Mouse (Mus musculus): Measurements from ENCODE around the gene Akap13. TPM values are rescaled to one million over a fixed set of nuclear protein-coding genes. Genes with fewer than 3 reads are reported as not detected.

Gene Akap13
- polyA plus RNA-seq, 1 experiment from 2014 or later = 44.6 TPM

GRCm38 (mm10) chr7:75575120-75575649, 119.9 kb downstream of the Akap13 start:
- peaks cover 9% of the 10 kb centered on the region for H3K36me3 ChIP-seq (ENCODE audit: insufficient read depth)
- no peak for TF ChIP-seq CTCF (IDR thresholded peaks at IDR 0.05; ENCODE audit: low read depth)
- 19% methylated on average over 9 of the region's 9 CpGs for WGBS
- H3K27ac ChIP-seq (ENCODE audit: low read depth) = peak overlapping the region; percentile 85
- no peak overlapping the region for H3K4me3 ChIP-seq (ENCODE audit: low read depth, low read length)
- H3K27me3 ChIP-seq (ENCODE audit: insufficient read depth, low read length) = no peaks in the 10 kb centered on the region
- H3K4me1 ChIP-seq (ENCODE audit: insufficient read depth) = peaks cover 19% of the 10 kb centered on the region
- no peak overlapping the region for H3K9ac ChIP-seq
- ATAC-seq (ENCODE audit: insufficient read depth) = peak; percentile 82
- H3K4me2 ChIP-seq = peak overlapping the region; percentile 12
- H3K9me3 ChIP-seq (ENCODE audit: low read depth, low read length) = no peaks in the 10 kb centered on the region
- DNase-seq = peak; percentile 86

- no peak for DNase-seq
- peaks cover 19% of the 10 kb centered on the region for H3K4me1 ChIP-seq (ENCODE audit: insufficient read depth)
- no peak overlapping the region for H3K9ac ChIP-seq
- H3K4me2 ChIP-seq = peak overlapping the region; percentile 12; the same call in 1 of the 2 replicates
- no peaks in the 10 kb centered on the region for H3K9me3 ChIP-seq (ENCODE audit: low read depth, low read length)
- no peak overlapping the region for H3K4me3 ChIP-seq (ENCODE audit: low read depth, low read length)
- H3K27ac ChIP-seq (ENCODE audit: low read depth) = peak overlapping the region; percentile 85
- no peaks in the 10 kb centered on the region for H3K27me3 ChIP-seq (ENCODE audit: insufficient read depth, low read length)
- no peak for TF ChIP-seq CTCF (IDR thresholded peaks at IDR 0.05; ENCODE audit: low read depth)
- ATAC-seq (ENCODE audit: insufficient read depth) = no peak
- 79% methylated on average over 1 of the region's 1 CpGs for WGBS
- peaks cover 9% of the 10 kb centered on the region for H3K36me3 ChIP-seq (ENCODE audit: insufficient read depth)
These were observed 120.7 kb downstream of the Akap13 start for GRCm38 (mm10) chr7:75575800-75576585.

- ATAC-seq (ENCODE audit: insufficient read depth) = no peak
These were observed 121.5 kb downstream of the Akap13 start for GRCm38 (mm10) chr7:75576851-75577250.

GRCm38 (mm10) chr7:75577353-75577752, 122.0 kb downstream of the Akap13 start:
- Histone ChIP-seq H3K36me3 (ENCODE audit: insufficient read depth) (peaks cover 12% of the 10 kb centered on the region), H3K4me3 (ENCODE audit: low read depth, low read length) (no peak overlapping the region), H3K4me1 (ENCODE audit: insufficient read depth) (peaks cover 16% of the 10 kb centered on the region), H3K4me2 (no peak overlapping the region), H3K27ac (ENCODE audit: low read depth) (no peak overlapping the region), H3K9me3 (ENCODE audit: low read depth, low read length) (no peaks in the 10 kb centered on the region), H3K9ac (no peak overlapping the region), H3K27me3 (ENCODE audit: insufficient read depth, low read length) (no peaks in the 10 kb centered on the region)
- 71% methylated on average over 6 of the region's 6 CpGs for WGBS
- TF ChIP-seq CTCF (IDR thresholded peaks at IDR 0.05; ENCODE audit: low read depth) = no peak
- DNase-seq = peak; percentile 53
- ATAC-seq (ENCODE audit: insufficient read depth) = no peak

More at GRCm38 (mm10) chr7:75576851-75577250, 121.5 kb downstream of the Akap13 start:
- peaks cover 19% of the 10 kb centered on the region for H3K4me1 ChIP-seq (ENCODE audit: insufficient read depth)
- H3K27ac ChIP-seq (ENCODE audit: low read depth) = no peak overlapping the region
- no peak for DNase-seq
- peaks cover 8% of the 10 kb centered on the region for H3K36me3 ChIP-seq (ENCODE audit: insufficient read depth)
- no peak overlapping the region for H3K4me3 ChIP-seq (ENCODE audit: low read depth, low read length)
- 96% methylated on average over 2 of the region's 2 CpGs for WGBS
- H3K9ac ChIP-seq = no peak overlapping the region
- H3K27me3 ChIP-seq (ENCODE audit: insufficient read depth, low read length) = no peaks in the 10 kb centered on the region
- H3K4me2 ChIP-seq = no peak overlapping the region
- no peaks in the 10 kb centered on the region for H3K9me3 ChIP-seq (ENCODE audit: low read depth, low read length)
- no peak for TF ChIP-seq CTCF (IDR thresholded peaks at IDR 0.05; ENCODE audit: low read depth)

- TF ChIP-seq CTCF (IDR thresholded peaks at IDR 0.05; ENCODE audit: low read depth) = no peak
- Histone ChIP-seq H3K36me3 (ENCODE audit: insufficient read depth) (peaks cover 18% of the 10 kb centered on the region), H3K4me3 (ENCODE audit: low read depth, low read length) (no peak overlapping the region), H3K27ac (ENCODE audit: low read depth) (no peak overlapping the region), H3K4me1 (ENCODE audit: insufficient read depth) (peaks cover 16% of the 10 kb centered on the region), H3K4me2 (no peak overlapping the region), H3K9me3 (ENCODE audit: low read depth, low read length) (no peaks in the 10 kb centered on the region), H3K27me3 (ENCODE audit: insufficient read depth, low read length) (no peaks in the 10 kb centered on the region), H3K9ac (no peak overlapping the region)
- DNase-seq (no peak), ATAC-seq (ENCODE audit: insufficient read depth) (no peak)
- 87% methylated on average over 4 of the region's 4 CpGs for WGBS
These were observed 123.3 kb downstream of the Akap13 start for GRCm38 (mm10) chr7:75578647-75579046.

- DNase-seq (no peak), ATAC-seq (ENCODE audit: insufficient read depth) (no peak)
These were observed 126.8 kb downstream of the Akap13 start for GRCm38 (mm10) chr7:75582091-75582490.

GRCm38 (mm10) chr7:75584100-75584499, 128.8 kb downstream of the Akap13 start:
- Histone ChIP-seq H3K9me3 (ENCODE audit: low read depth, low read length) (no peaks in the 10 kb centered on the region), H3K4me3 (ENCODE audit: low read depth, low read length) (no peak overlapping the region), H3K27ac (ENCODE audit: low read depth) (peak overlapping the region; percentile 32; the same call in 1 of the 2 replicates), H3K27me3 (ENCODE audit: insufficient read depth, low read length) (no peaks in the 10 kb centered on the region), H3K4me2 (no peak overlapping the region), H3K9ac (no peak overlapping the region), H3K36me3 (ENCODE audit: insufficient read depth) (peaks cover 24% of the 10 kb centered on the region), H3K4me1 (ENCODE audit: insufficient read depth) (peaks cover 7% of the 10 kb centered on the region; the same call in 1 of the 2 replicates)
- ATAC-seq (ENCODE audit: insufficient read depth) = no peak
- 44% methylated on average over 2 of the region's 2 CpGs for WGBS
- TF ChIP-seq CTCF (IDR thresholded peaks at IDR 0.05; ENCODE audit: low read depth) = no peak
- DNase-seq = no peak

More at GRCm38 (mm10) chr7:75582091-75582490, 126.8 kb downstream of the Akap13 start:
- H3K36me3 ChIP-seq (ENCODE audit: insufficient read depth) = peaks cover 18% of the 10 kb centered on the region
- H3K27ac ChIP-seq (ENCODE audit: low read depth) = no peak overlapping the region
- H3K27me3 ChIP-seq (ENCODE audit: insufficient read depth, low read length) = no peaks in the 10 kb centered on the region
- H3K4me2 ChIP-seq = no peak overlapping the region
- no peak for TF ChIP-seq CTCF (IDR thresholded peaks at IDR 0.05; ENCODE audit: low read depth)
- H3K4me3 ChIP-seq (ENCODE audit: low read depth, low read length) = no peak overlapping the region
- H3K9me3 ChIP-seq (ENCODE audit: low read depth, low read length) = no peaks in the 10 kb centered on the region
- 60% methylated on average over 4 of the region's 4 CpGs for WGBS
- H3K4me1 ChIP-seq (ENCODE audit: insufficient read depth) = peaks cover 7% of the 10 kb centered on the region
- no peak overlapping the region for H3K9ac ChIP-seq

All from lung, embryonic 14.5 days (tissue).